Comparison of ENCODE assay signal across 12 mouse cellular contexts in the genomic region with DNA sequence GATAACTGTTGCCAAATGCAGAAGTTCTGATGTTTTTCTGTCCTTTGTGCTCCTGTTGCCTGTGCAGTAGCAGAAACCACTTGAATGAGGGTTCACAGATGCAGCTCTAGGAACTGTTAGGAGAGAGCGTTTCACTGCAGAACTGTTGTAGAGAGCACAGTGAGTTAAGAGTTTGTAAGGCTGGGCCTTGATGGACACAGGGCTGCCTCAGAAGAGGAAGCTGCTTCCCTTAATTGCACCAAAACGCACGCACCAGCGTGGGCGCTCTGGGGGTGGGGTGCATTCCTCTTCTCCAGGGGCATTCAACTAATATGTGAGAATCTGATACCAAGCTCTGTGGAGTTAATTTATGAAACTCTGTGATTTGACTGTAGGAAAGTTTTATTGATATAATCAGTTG. TPM values are rescaled to one million over a fixed set of nuclear protein-coding genes. Genes with fewer than 3 reads are reported as not detected.
DNase-seq lines count a peak whose midpoint lies in the region; ATAC-seq lines count a peak whose summit lies in the region.
"Had no signal": no experiment of that assay in that cellular context is flagged by ENCODE, and none has a peak within 500 bp of the region (broad histone marks: within the 10 kb centered on the region; RNA-seq: fewer than 3 reads in every experiment).

No protein-coding gene starts in this region.

- H3K9me3 ChIP-seq in lung, embryonic 15.5 days, result no peaks in the 10 kb centered on the region
- peaks cover 5% of the 10 kb centered on the region; the same call in 1 of the 2 replicates for H3K9me3 ChIP-seq in embryonic facial prominence, embryonic 10.5 days
- peaks cover 5% of the 10 kb centered on the region; the same call in 1 of the 2 replicates for H3K9me3 ChIP-seq in limb, embryonic 12.5 days
- H3K9me3 ChIP-seq in stomach, embryonic 14.5 days (ENCODE audit: control insufficient read depth, low read depth, low read length), result no peaks in the 10 kb centered on the region

- H3K4me2 ChIP-seq in lung, embryonic 15.5 days, result no peak overlapping the region
- no peak overlapping the region for H3K4me2 ChIP-seq in limb, embryonic 12.5 days
- H3K4me2 ChIP-seq in stomach, embryonic 14.5 days (replicated peaks; ENCODE audit: low read depth, low read length), result no peak overlapping the region
- H3K4me2 ChIP-seq: hindbrain, embryonic 13.5 days had no signal

- 0 out of 2 replicates have a peak overlapping the region, but pooled peaks have one; percentile 11 for H3K27ac ChIP-seq in lung, embryonic 15.5 days
- 0 out of 2 replicates have a peak overlapping the region, but pooled peaks have one; percentile 1 for H3K27ac ChIP-seq in embryonic facial prominence, embryonic 10.5 days (replicated peaks)
- H3K27ac ChIP-seq in limb, embryonic 12.5 days, result peak overlapping the region; percentile 62; the same call in 1 of the 2 replicates
- peak overlapping the region; percentile 27; the same call in 1 of the 2 replicates for H3K27ac ChIP-seq in stomach, embryonic 14.5 days (ENCODE audit: low read length)
- H3K27ac ChIP-seq: hindbrain, embryonic 13.5 days; kidney, postnatal 0 days had no signal

- H3K9ac ChIP-seq in lung, embryonic 15.5 days, result no peak overlapping the region
- 0 out of 2 replicates have a peak overlapping the region, but pooled peaks have one; percentile 12 for H3K9ac ChIP-seq in limb, embryonic 12.5 days (replicated peaks)
- no peak overlapping the region for H3K9ac ChIP-seq in stomach, embryonic 14.5 days (replicated peaks; ENCODE audit: low read depth, low read length)
- H3K9ac ChIP-seq: forebrain, postnatal 0 days had no signal

- 51% methylated on average over 5 of the region's 5 CpGs for WGBS in lung, embryonic 15.5 days
- WGBS in embryonic facial prominence, embryonic 10.5 days, result 56% methylated on average over 5 of the region's 5 CpGs
- whole genome bisulfite sequencing in limb, embryonic 12.5 days, result 42% methylated on average over 5 of the region's 5 CpGs
- 39% methylated on average over 5 of the region's 5 CpGs for WGBS in stomach, embryonic 14.5 days

- peaks cover 9% of the 10 kb centered on the region; the same call in 1 of the 2 replicates for H3K4me1 ChIP-seq in lung, embryonic 15.5 days
- H3K4me1 ChIP-seq in embryonic facial prominence, embryonic 10.5 days, result peaks cover 22% of the 10 kb centered on the region
- H3K4me1 ChIP-seq in limb, embryonic 12.5 days (replicated peaks), result peaks cover 13% of the 10 kb centered on the region
- peaks cover 12% of the 10 kb centered on the region for H3K4me1 ChIP-seq in stomach, embryonic 14.5 days (ENCODE audit: control insufficient read depth, insufficient read depth, low read length)

- H3K36me3 ChIP-seq in lung, embryonic 15.5 days, result no peaks in the 10 kb centered on the region
- peaks cover 32% of the 10 kb centered on the region for H3K36me3 ChIP-seq in embryonic facial prominence, embryonic 10.5 days (replicated peaks)
- peaks cover 20% of the 10 kb centered on the region for H3K36me3 ChIP-seq in limb, embryonic 12.5 days
- H3K36me3 ChIP-seq in stomach, embryonic 14.5 days (ENCODE audit: control insufficient read depth, insufficient read depth, low read length), result no peaks in the 10 kb centered on the region

- ATAC-seq in lung, embryonic 15.5 days (ENCODE audit: borderline replicate concordance, extremely low read depth, low FRiP score, low TSS enrichment), result no peak
- no peak for ATAC-seq in limb, embryonic 12.5 days (ENCODE audit: insufficient number of reproducible peaks, insufficient read depth, low FRiP score, low TSS enrichment, low read depth)
- no peak for ATAC-seq in stomach, embryonic 14.5 days (ENCODE audit: insufficient number of reproducible peaks, insufficient read depth, low FRiP score, low read depth)
- ATAC-seq: forebrain, postnatal 0 days had no signal

- intact Hi-C loops in left cerebral cortex, postnatal 4 days (cut with DNase I), result no loop called here

- DNase-seq in lung, postnatal 14 days, result no peak
- DNase-seq in embryonic facial prominence, embryonic 10.5 days (ENCODE audit: low spot score), result no peak
- DNase-seq in left cerebral cortex, postnatal 4 days, result no peak
- DNase-seq in spleen, adult 18-20 months, result no peak
- no peak for DNase-seq in frontal cortex, postnatal 10 days (ENCODE audit: low spot score in 2 of 2)
- DNase-seq: forebrain, postnatal 0 days; lung, postnatal 36 days had no signal

- no peaks in the 10 kb centered on the region for H3K27me3 ChIP-seq in lung, embryonic 15.5 days
- no peaks in the 10 kb centered on the region for H3K27me3 ChIP-seq in embryonic facial prominence, embryonic 10.5 days (replicated peaks; ENCODE audit: low read depth, poor library complexity, severe bottlenecking)
- H3K27me3 ChIP-seq in limb, embryonic 12.5 days, result no peaks in the 10 kb centered on the region
- H3K27me3 ChIP-seq in stomach, embryonic 14.5 days (ENCODE audit: control insufficient read depth, insufficient read depth, low read length), result no peaks in the 10 kb centered on the region
- H3K27me3 ChIP-seq: hindbrain, embryonic 13.5 days had no signal

- H3K4me3 ChIP-seq in lung, embryonic 15.5 days, result no peak overlapping the region
- H3K4me3 ChIP-seq in embryonic facial prominence, embryonic 10.5 days, result no peak overlapping the region
- H3K4me3 ChIP-seq in limb, embryonic 12.5 days (replicated peaks), result no peak overlapping the region
- no peak overlapping the region for H3K4me3 ChIP-seq in stomach, embryonic 14.5 days (ENCODE audit: low read depth, low read length)
- H3K4me3 ChIP-seq: hindbrain, embryonic 13.5 days had no signal

RNA-seq across cellular contexts. Expression of a gene that starts 12.0 kb away (rescaled TPM):
- 19.1 and 22.5 TPM in 2 replicates for polyA plus RNA-seq in lung, embryonic 15.5 days (2015; fragmentation: Nextera tagmentation; extraction: Ambion mirVana)
- 29.3 and 30.6 TPM in 2 replicates for polyA plus RNA-seq in embryonic facial prominence, embryonic 10.5 days (2016; fragmentation: Nextera tagmentation; extraction: Ambion mirVana)
- polyA plus RNA-seq in limb, embryonic 12.5 days (2016; fragmentation: Nextera tagmentation; extraction: Ambion mirVana), result 31.2 and 32.0 TPM in 2 replicates
- polyA plus RNA-seq in stomach, embryonic 14.5 days (2014; fragmentation: Nextera tagmentation; extraction: Ambion mirVana), result 29.6 and 30.4 TPM in 2 replicates
- total RNA-seq in left cerebral cortex, postnatal 4 days (2021), result 10 to 100 TPM; 30.4 to 31.4 TPM

RNA-seq across cellular contexts. Expression of a gene that starts 20.1 kb away (rescaled TPM):
- 43.2 and 48.7 TPM in 2 replicates for polyA plus RNA-seq in lung, embryonic 15.5 days (2015; fragmentation: Nextera tagmentation; extraction: Ambion mirVana)
- polyA plus RNA-seq in embryonic facial prominence, embryonic 10.5 days (2016; fragmentation: Nextera tagmentation; extraction: Ambion mirVana), result 37.4 and 39.0 TPM in 2 replicates
- polyA plus RNA-seq in limb, embryonic 12.5 days (2016; fragmentation: Nextera tagmentation; extraction: Ambion mirVana), result 34.2 and 34.5 TPM in 2 replicates
- 35.3 and 35.4 TPM in 2 replicates for polyA plus RNA-seq in stomach, embryonic 14.5 days (2014; fragmentation: Nextera tagmentation; extraction: Ambion mirVana)
- total RNA-seq in left cerebral cortex, postnatal 4 days (2021), result 10 to 100 TPM; 54.5 to 56.8 TPM

RNA-seq across cellular contexts. Expression of a gene that starts 54.1 kb away (rescaled TPM):
- polyA plus RNA-seq in lung, embryonic 15.5 days (2015; fragmentation: Nextera tagmentation; extraction: Ambion mirVana), result 5.9 and 6.0 TPM in 2 replicates
- 8.4 and 8.5 TPM in 2 replicates for polyA plus RNA-seq in embryonic facial prominence, embryonic 10.5 days (2016; fragmentation: Nextera tagmentation; extraction: Ambion mirVana)
- 6.7 and 7.1 TPM in 2 replicates for polyA plus RNA-seq in limb, embryonic 12.5 days (2016; fragmentation: Nextera tagmentation; extraction: Ambion mirVana)
- 5.2 and 6.5 TPM in 2 replicates for polyA plus RNA-seq in stomach, embryonic 14.5 days (2014; fragmentation: Nextera tagmentation; extraction: Ambion mirVana)
- 1 to 10 TPM; 4.3 to 5.1 TPM for total RNA-seq in left cerebral cortex, postnatal 4 days (2021)

Comparison
In these comparisons a context has a peak if more than half of its experiments do, and no peak if none do; other contexts are left out.
1. H3K27ac ChIP-seq: peak in every context shown above with its lines; median percentile 62 in limb, embryonic 12.5 days; 27 in stomach, embryonic 14.5 days; 11 in lung, embryonic 15.5 days; 1 in embryonic facial prominence, embryonic 10.5 days.